Mouse (Mus musculus) limb, embryonic 12.5 days (tissue): ENCODE data around the gene Kif18b. TPM values are rescaled to one million over a fixed set of nuclear protein-coding genes. Genes with fewer than 3 reads are reported as not detected.

Experiments
- ATAC-seq: fragments of 200-750 bp; cut with Nextera tagmentation; 2 replicates; pipeline ENCODE4 v1.8.0; 2017; ENCODE audit warnings: low read depth, moderate TSS enrichment; ENCODE audit not compliant: insufficient number of reproducible peaks, insufficient read depth, low FRiP score, low TSS enrichment
- H3K27ac ChIP-seq: fragments of 300-500 bp; sonication (generic); 2 replicates; pipeline ENCODE4 v1.5.1; 2016; ENCODE audit warnings: mild to moderate bottlenecking, moderate library complexity
- H3K27me3 ChIP-seq: fragments of 300-500 bp; sonication (generic); 2 replicates; pipeline ENCODE4 v1.6.1; 2016; ENCODE audit warnings: mild to moderate bottlenecking, moderate library complexity
- H3K36me3 ChIP-seq: fragments of 300-500 bp; sonication (generic); 2 replicates; pipeline ENCODE4 v1.6.1; 2016; ENCODE audit warnings: mild to moderate bottlenecking, moderate library complexity
- H3K4me1 ChIP-seq: fragments of 300-500 bp; sonication (generic); replicated peaks from 2 replicates; pipeline ENCODE4 v1.6.1; 2016
- H3K4me2 ChIP-seq: fragments of 300-500 bp; sonication (generic); 2 replicates; pipeline ENCODE4 v1.6.1; 2016; ENCODE audit warnings: mild to moderate bottlenecking, moderate library complexity
- H3K4me3 ChIP-seq: fragments of 300-500 bp; sonication (generic); replicated peaks from 2 replicates; pipeline ENCODE4 v1.5.1; 2016; ENCODE audit warnings: mild to moderate bottlenecking
- H3K9ac ChIP-seq: fragments of 300-500 bp; sonication (generic); replicated peaks from 2 replicates; pipeline ENCODE4 v1.6.1; 2016; ENCODE audit warnings: mild to moderate bottlenecking, moderate library complexity
- H3K9me3 ChIP-seq: fragments of 300-500 bp; sonication (generic); 2 replicates; pipeline ENCODE4 v1.6.1; 2016; ENCODE audit warnings: mild to moderate bottlenecking, moderate library complexity
- WGBS: fragments of 180-500 bp; shearing (Covaris S2); methylation state at CpG from one replicate; pipeline ENCODE4 v1.1.7; 2016; 5-methylcytosine and 5-hydroxymethylcytosine counted together
- polyA plus RNA-seq: library from polyadenylated mRNA; unstranded; fragments of >200 nt; fragmentation: Nextera tagmentation; extraction: Ambion mirVana; gene quantifications from 2 replicates; pipeline ENCODE4 v1.2.1, GENCODE M21; 2016

Kif18b gene
- polyA plus RNA-seq, 1 experiment from 2014 or later: 10.3 TPM

- Histone ChIP-seq H3K4me1 (peaks cover 10% of the 10 kb centered on the region), H3K27me3 (peaks cover 58% of the 10 kb centered on the region), H3K4me3 (no peak overlapping the region), H3K9me3 (no peaks in the 10 kb centered on the region), H3K27ac (no peak overlapping the region), H3K4me2 (no peak overlapping the region), H3K9ac (no peak overlapping the region), H3K36me3 (no peaks in the 10 kb centered on the region)
- 77% methylated on average over 20 of the region's 20 CpGs for WGBS
- ATAC-seq: no peak
Observed at GRCm38 (mm10) chr11:102896641-102897040, 28.3 kb downstream of the Kif18b start.

GRCm38 (mm10) chr11:102895779-102896178, 29.1 kb downstream of the Kif18b start:
- Histone ChIP-seq H3K36me3 (no peaks in the 10 kb centered on the region), H3K27me3 (peaks cover 63% of the 10 kb centered on the region), H3K9ac (no peak overlapping the region), H3K4me2 (no peak overlapping the region), H3K4me3 (no peak overlapping the region), H3K9me3 (no peaks in the 10 kb centered on the region), H3K4me1 (peaks cover 10% of the 10 kb centered on the region), H3K27ac (no peak overlapping the region)
- 80% methylated on average over 9 of the region's 9 CpGs for WGBS
- ATAC-seq: no peak

GRCm38 (mm10) chr11:102894716-102895115, 30.2 kb downstream of the Kif18b start:
- no peak overlapping the region for H3K4me2 ChIP-seq
- ATAC-seq: no peak

GRCm38 (mm10) chr11:102893015-102893651, 31.8 kb downstream of the Kif18b start:
- Histone ChIP-seq H3K4me3 (peak overlapping the region; percentile 40), H3K36me3 (no peaks in the 10 kb centered on the region), H3K27me3 (peaks cover 72% of the 10 kb centered on the region), H3K4me1 (peaks cover 10% of the 10 kb centered on the region), H3K9ac (peak overlapping the region; percentile 59), H3K9me3 (no peaks in the 10 kb centered on the region), H3K4me2 (peak overlapping the region; percentile 69), H3K27ac (no peak overlapping the region)
- peak; percentile 48; the same call in 1 of the 2 replicates for ATAC-seq
- WGBS: 2% methylated on average over 43 of the region's 43 CpGs

More at GRCm38 (mm10) chr11:102894716-102895115, 30.2 kb downstream of the Kif18b start:
- WGBS: 77% methylated on average over 4 of the region's 4 CpGs
- Histone ChIP-seq H3K36me3 (no peaks in the 10 kb centered on the region), H3K27me3 (peaks cover 59% of the 10 kb centered on the region), H3K27ac (no peak overlapping the region), H3K9ac (no peak overlapping the region), H3K4me1 (peaks cover 10% of the 10 kb centered on the region), H3K9me3 (no peaks in the 10 kb centered on the region), H3K4me3 (no peak overlapping the region)

- WGBS: 67% methylated on average over 5 of the region's 5 CpGs
- Histone ChIP-seq H3K36me3 (no peaks in the 10 kb centered on the region), H3K4me2 (no peak overlapping the region), H3K9me3 (no peaks in the 10 kb centered on the region), H3K9ac (no peak overlapping the region), H3K4me1 (peaks cover 5% of the 10 kb centered on the region), H3K27me3 (peaks cover 69% of the 10 kb centered on the region), H3K27ac (no peak overlapping the region), H3K4me3 (no peak overlapping the region)
- ATAC-seq: no peak
Observed at GRCm38 (mm10) chr11:102890096-102890495, 34.8 kb downstream of the Kif18b start.

GRCm38 (mm10) chr11:102888135-102888534, 36.8 kb downstream of the Kif18b start:
- H3K4me3 ChIP-seq: no peak overlapping the region
- H3K36me3 ChIP-seq: no peaks in the 10 kb centered on the region
- H3K27me3 ChIP-seq: peaks cover 65% of the 10 kb centered on the region
- no peak overlapping the region for H3K4me2 ChIP-seq
- no peak overlapping the region for H3K9ac ChIP-seq
- 58% methylated on average over 3 of the region's 3 CpGs for WGBS
- no peak overlapping the region for H3K27ac ChIP-seq
- H3K4me1 ChIP-seq: no peaks in the 10 kb centered on the region
- H3K9me3 ChIP-seq: no peaks in the 10 kb centered on the region
- ATAC-seq: no peak

GRCm38 (mm10) chr11:102887433-102887832, 37.5 kb downstream of the Kif18b start:
- no peak overlapping the region for H3K9ac ChIP-seq
- H3K9me3 ChIP-seq: no peaks in the 10 kb centered on the region
- no peak for ATAC-seq
- H3K4me2 ChIP-seq: no peak overlapping the region
- H3K4me3 ChIP-seq: no peak overlapping the region
- H3K27ac ChIP-seq: no peak overlapping the region
- H3K4me1 ChIP-seq: no peaks in the 10 kb centered on the region
- H3K27me3 ChIP-seq: peaks cover 66% of the 10 kb centered on the region
- no peaks in the 10 kb centered on the region for H3K36me3 ChIP-seq
- WGBS: 87% methylated on average over 5 of the region's 5 CpGs

- no peak for ATAC-seq
- peaks cover 58% of the 10 kb centered on the region for H3K27me3 ChIP-seq
- 60% methylated on average over 10 of the region's 10 CpGs for WGBS
Observed at GRCm38 (mm10) chr11:102884616-102885219, 40.2 kb downstream of the Kif18b start, which contains the start of gene Fam187a. Fam187a (plus strand) TSS chr11:102885169.

GRCm38 (mm10) chr11:102881314-102882198, 43.4 kb downstream of the Kif18b start:
- peak overlapping the region; percentile 79 for H3K4me2 ChIP-seq
- 18% methylated on average over 13 of the region's 13 CpGs for WGBS
- ATAC-seq: peak; percentile 50; the same call in 1 of the 2 replicates
- peaks cover 37% of the 10 kb centered on the region for H3K27me3 ChIP-seq
- peaks cover 16% of the 10 kb centered on the region for H3K4me1 ChIP-seq
- H3K9me3 ChIP-seq: no peaks in the 10 kb centered on the region
- peak overlapping the region; percentile 76 for H3K4me3 ChIP-seq
- H3K27ac ChIP-seq: no peak overlapping the region
- peak overlapping the region; percentile 80 for H3K9ac ChIP-seq
- H3K36me3 ChIP-seq: peaks cover 15% of the 10 kb centered on the region

More at GRCm38 (mm10) chr11:102884616-102885219, 40.2 kb downstream of the Kif18b start, which contains the start of gene Fam187a:
- H3K4me3 ChIP-seq: no peak within 1 kb of the TSS
- H3K9me3 ChIP-seq: no peaks in the 10 kb centered on the region
- H3K4me2 ChIP-seq: no peak within 1 kb of the TSS
- no peaks in the 10 kb centered on the region for H3K36me3 ChIP-seq
- peaks cover 8% of the 10 kb centered on the region for H3K4me1 ChIP-seq
- no peak within 1 kb of the TSS for H3K27ac ChIP-seq
- H3K9ac ChIP-seq: no peak within 1 kb of the TSS

GRCm38 (mm10) chr11:102880585-102881313, 44.2 kb downstream of the Kif18b start, which contains the start of the genes Eftud2 and Ccdc103:
Eftud2 (minus strand) TSS chr11:102880985.
Ccdc103 (plus strand) TSS chr11:102881204.
- WGBS: under 1% methylated on average over 62 of the region's 62 CpGs
- ATAC-seq: peak; percentile 87
- H3K27me3 ChIP-seq: peaks cover 29% of the 10 kb centered on the region

More at GRCm38 (mm10) chr11:102880585-102881313, 44.2 kb downstream of the Kif18b start, which contains the start of the genes Eftud2 and Ccdc103:
- peak within 1 kb of the TSS; percentile 79 for H3K4me2 ChIP-seq
- H3K9ac ChIP-seq: peak within 1 kb of the TSS; percentile 80
- H3K27ac ChIP-seq: peak within 1 kb of the TSS; percentile 76
- H3K36me3 ChIP-seq: peaks cover 23% of the 10 kb centered on the region
- peak within 1 kb of the TSS; percentile 76 for H3K4me3 ChIP-seq
- no peaks in the 10 kb centered on the region for H3K9me3 ChIP-seq
- peaks cover 16% of the 10 kb centered on the region for H3K4me1 ChIP-seq
